Mouse (Mus musculus) heart, embryonic 13.5 days (tissue): ENCODE results near the gene Hecw2. TPM values are rescaled to one million over a fixed set of nuclear protein-coding genes. Genes with fewer than 3 reads are reported as not detected.

ENCODE experiments used
- ATAC-seq: fragments of 200-750 bp; cut with Nextera tagmentation; 2 replicates; pipeline ENCODE4 v1.8.0; 2017; ENCODE audit warnings: moderate TSS enrichment; ENCODE audit not compliant: insufficient number of reproducible peaks, low FRiP score, low TSS enrichment; ENCODE audit errors: extremely low read depth
- H3K27ac ChIP-seq: fragments of 300-500 bp; sonication (generic); replicated peaks from 2 replicates; pipeline ENCODE4 v1.5.1; 2015; ENCODE audit warnings: moderate library complexity, mild to moderate bottlenecking, inconsistent platforms
- H3K27me3 ChIP-seq: fragments of 300-500 bp; sonication (generic); replicated peaks from 2 replicates; pipeline ENCODE4 v1.6.1; 2015; ENCODE audit warnings: mild to moderate bottlenecking, inconsistent platforms
- H3K36me3 ChIP-seq: fragments of 300-500 bp; sonication (generic); 2 replicates; pipeline ENCODE4 v1.6.1; 2015; ENCODE audit warnings: mild to moderate bottlenecking, inconsistent platforms
- H3K4me1 ChIP-seq: fragments of 300-500 bp; sonication (generic); 2 replicates; pipeline ENCODE4 v1.6.1; 2015; ENCODE audit warnings: inconsistent platforms
- H3K4me2 ChIP-seq: fragments of 300-500 bp; sonication (generic); 2 replicates; pipeline ENCODE4 v1.6.1; 2015; ENCODE audit warnings: inconsistent platforms, mild to moderate bottlenecking, moderate library complexity
- H3K4me3 ChIP-seq: fragments of 300-500 bp; sonication (generic); 2 replicates; pipeline ENCODE4 v1.5.1; 2015; ENCODE audit warnings: moderate library complexity, mild to moderate bottlenecking, inconsistent platforms
- H3K9ac ChIP-seq: fragments of 300-500 bp; sonication (generic); 2 replicates; pipeline ENCODE4 v1.6.1; 2015; ENCODE audit warnings: inconsistent platforms, mild to moderate bottlenecking, moderate library complexity
- H3K9me3 ChIP-seq: fragments of 300-500 bp; sonication (generic); 2 replicates; pipeline ENCODE4 v1.6.1; 2016; ENCODE audit warnings: inconsistent platforms
- WGBS: fragments of 180-500 bp; shearing (Covaris S2); methylation state at CpG from one replicate; pipeline ENCODE4 v1.1.7; 2015; ENCODE audit warnings: mixed read lengths; 5-methylcytosine and 5-hydroxymethylcytosine counted together
- polyA plus RNA-seq: library from polyadenylated mRNA; unstranded; fragments of >200 nt; fragmentation: Nextera tagmentation; extraction: Ambion mirVana; gene quantifications from 2 replicates; pipeline ENCODE4 v1.2.1, GENCODE M21; 2015

Gene Hecw2
- polyA plus RNA-seq, 1 experiment from 2014 or later, result 4.9 TPM

GRCm38 (mm10) chr1:53797074-53797473 lies 397.9 kb downstream of the Hecw2 start:
- no peak overlapping the region for H3K27ac ChIP-seq
- no peak overlapping the region for H3K4me3 ChIP-seq
- H3K4me2 ChIP-seq, result no peak overlapping the region
- H3K9ac ChIP-seq, result no peak overlapping the region
- peaks cover 8% of the 10 kb centered on the region for H3K4me1 ChIP-seq
- no peak for ATAC-seq
- H3K27me3 ChIP-seq, result no peaks in the 10 kb centered on the region
- H3K36me3 ChIP-seq, result no peaks in the 10 kb centered on the region
- H3K9me3 ChIP-seq, result no peaks in the 10 kb centered on the region
- 33% methylated on average over 5 of the region's 5 CpGs for WGBS

GRCm38 (mm10) chr1:53796271-53796670 lies 398.7 kb downstream of the Hecw2 start:
- Histone ChIP-seq H3K9ac (no peak overlapping the region), H3K4me2 (no peak overlapping the region), H3K27ac (no peak overlapping the region), H3K36me3 (no peaks in the 10 kb centered on the region), H3K4me3 (no peak overlapping the region), H3K4me1 (peaks cover 8% of the 10 kb centered on the region), H3K27me3 (no peaks in the 10 kb centered on the region), H3K9me3 (no peaks in the 10 kb centered on the region)
- ATAC-seq, result no peak
- WGBS, result 82% methylated on average over 6 of the region's 6 CpGs

- H3K4me2 ChIP-seq, result no peak overlapping the region
- H3K27ac ChIP-seq, result no peak overlapping the region
- peaks cover 8% of the 10 kb centered on the region for H3K4me1 ChIP-seq
- ATAC-seq, result no peak
- H3K4me3 ChIP-seq, result no peak overlapping the region
- H3K36me3 ChIP-seq, result no peaks in the 10 kb centered on the region
- no peaks in the 10 kb centered on the region for H3K27me3 ChIP-seq
- no peak overlapping the region for H3K9ac ChIP-seq
- WGBS, result 70% methylated on average over 4 of the region's 4 CpGs
- H3K9me3 ChIP-seq, result no peaks in the 10 kb centered on the region
Observed at GRCm38 (mm10) chr1:53795591-53795990, 399.4 kb downstream of the Hecw2 start.

GRCm38 (mm10) chr1:53795081-53795480 lies 399.9 kb downstream of the Hecw2 start:
- no peaks in the 10 kb centered on the region for H3K27me3 ChIP-seq
- no peak overlapping the region for H3K4me2 ChIP-seq
- no peak overlapping the region for H3K27ac ChIP-seq
- WGBS, result 88% methylated on average over 5 of the region's 5 CpGs
- ATAC-seq, result no peak
- H3K9me3 ChIP-seq, result no peaks in the 10 kb centered on the region
- no peaks in the 10 kb centered on the region for H3K36me3 ChIP-seq
- H3K4me3 ChIP-seq, result no peak overlapping the region
- no peak overlapping the region for H3K9ac ChIP-seq
- H3K4me1 ChIP-seq, result peaks cover 8% of the 10 kb centered on the region

- H3K9me3 ChIP-seq, result no peaks in the 10 kb centered on the region
- no peak overlapping the region for H3K27ac ChIP-seq
- no peak overlapping the region for H3K9ac ChIP-seq
- H3K27me3 ChIP-seq, result no peaks in the 10 kb centered on the region
- no peak overlapping the region for H3K4me3 ChIP-seq
- no peaks in the 10 kb centered on the region for H3K36me3 ChIP-seq
- H3K4me1 ChIP-seq, result peaks cover 8% of the 10 kb centered on the region
- WGBS, result 70% methylated on average over 2 of the region's 2 CpGs
- H3K4me2 ChIP-seq, result no peak overlapping the region
- ATAC-seq, result no peak
Observed at GRCm38 (mm10) chr1:53794279-53794678, 400.7 kb downstream of the Hecw2 start.

- H3K9me3 ChIP-seq, result no peaks in the 10 kb centered on the region
- no peaks in the 10 kb centered on the region for H3K27me3 ChIP-seq
- H3K4me2 ChIP-seq, result no peak overlapping the region
- H3K4me3 ChIP-seq, result no peak overlapping the region
- 70% methylated on average over 2 of the region's 2 CpGs for WGBS
- no peaks in the 10 kb centered on the region for H3K36me3 ChIP-seq
- ATAC-seq, result no peak
- H3K9ac ChIP-seq, result no peak overlapping the region
- no peaks in the 10 kb centered on the region for H3K4me1 ChIP-seq
- H3K27ac ChIP-seq, result no peak overlapping the region
Observed at GRCm38 (mm10) chr1:53791343-53791742, 403.6 kb downstream of the Hecw2 start.

- Histone ChIP-seq H3K9ac (peak within 1 kb of the TSS; percentile 95), H3K27me3 (no peaks in the 10 kb centered on the region), H3K4me3 (peak within 1 kb of the TSS; percentile 94), H3K4me1 (peaks cover 5% of the 10 kb centered on the region), H3K27ac (peak within 1 kb of the TSS; percentile 94), H3K9me3 (no peaks in the 10 kb centered on the region), H3K36me3 (no peaks in the 10 kb centered on the region), H3K4me2 (peak within 1 kb of the TSS; percentile 83)
- WGBS, result under 1% methylated on average over 69 of the region's 81 CpGs
- ATAC-seq, result peak; percentile 96
Observed at GRCm38 (mm10) chr1:53784721-53785418, 410.1 kb downstream of the Hecw2 start, which contains the start of gene Stk17b. TSS of gene Stk17b (minus strand) at chr1:53785224.

GRCm38 (mm10) chr1:53784291-53784720 lies 410.7 kb downstream of the Hecw2 start:
- H3K4me3 ChIP-seq, result peak overlapping the region; percentile 94
- H3K9me3 ChIP-seq, result no peaks in the 10 kb centered on the region
- H3K4me1 ChIP-seq, result peaks cover 5% of the 10 kb centered on the region
- ATAC-seq, result peak; percentile 5; the same call in 1 of the 2 replicates
- peak overlapping the region; percentile 95 for H3K9ac ChIP-seq
- peak overlapping the region; percentile 94 for H3K27ac ChIP-seq
- under 1% methylated on average over 17 of the region's 17 CpGs for WGBS
- peak overlapping the region; percentile 83 for H3K4me2 ChIP-seq
- H3K36me3 ChIP-seq, result no peaks in the 10 kb centered on the region
- H3K27me3 ChIP-seq, result no peaks in the 10 kb centered on the region

- no peaks in the 10 kb centered on the region for H3K36me3 ChIP-seq
- no peaks in the 10 kb centered on the region for H3K27me3 ChIP-seq
- no peak overlapping the region for H3K27ac ChIP-seq
- H3K4me1 ChIP-seq, result peaks cover 5% of the 10 kb centered on the region
- H3K4me2 ChIP-seq, result peak overlapping the region; percentile 30
- H3K9ac ChIP-seq, result no peak overlapping the region
- ATAC-seq, result no peak
- H3K9me3 ChIP-seq, result no peaks in the 10 kb centered on the region
- WGBS, result 87% methylated on average over 1 of the region's 1 CpGs
- H3K4me3 ChIP-seq, result peak overlapping the region; percentile 17
Observed at GRCm38 (mm10) chr1:53782956-53783355, 412.0 kb downstream of the Hecw2 start.

GRCm38 (mm10) chr1:53782079-53782478 lies 412.9 kb downstream of the Hecw2 start:
- H3K27ac ChIP-seq, result no peak overlapping the region
- WGBS, result 63% methylated on average over 3 of the region's 3 CpGs
- no peak for ATAC-seq

GRCm38 (mm10) chr1:53781311-53781710 lies 413.7 kb downstream of the Hecw2 start:
- Histone ChIP-seq H3K4me3 (no peak overlapping the region), H3K27ac (no peak overlapping the region), H3K27me3 (no peaks in the 10 kb centered on the region), H3K9ac (no peak overlapping the region), H3K4me1 (peaks cover 5% of the 10 kb centered on the region), H3K4me2 (no peak overlapping the region), H3K36me3 (no peaks in the 10 kb centered on the region), H3K9me3 (no peaks in the 10 kb centered on the region)
- WGBS, result 93% methylated on average over 1 of the region's 1 CpGs
- ATAC-seq, result no peak

More at GRCm38 (mm10) chr1:53782079-53782478, 412.9 kb downstream of the Hecw2 start:
- Histone ChIP-seq H3K9me3 (no peaks in the 10 kb centered on the region), H3K9ac (no peak overlapping the region), H3K4me2 (no peak overlapping the region; the same call in 1 of the 2 replicates), H3K4me3 (no peak overlapping the region), H3K4me1 (peaks cover 5% of the 10 kb centered on the region), H3K27me3 (no peaks in the 10 kb centered on the region), H3K36me3 (no peaks in the 10 kb centered on the region)
